Mouse (Mus musculus) CD4-positive helper T cell, adult 2 months (primary cell): ENCODE results near the gene Tet2.
"Not testable (repeated sequence)": the region's sequence is repeated elsewhere in the genome, so short reads cannot be mapped to it uniquely, and the experiment has no call there.

Experiments used
- DNase-seq: peaks from one replicate; pipeline ENCODE4 v3.0.0-alpha.2; 2012; ENCODE audit warnings: low read depth, missing footprints, low spot score

Gene Tet2

DNA sequence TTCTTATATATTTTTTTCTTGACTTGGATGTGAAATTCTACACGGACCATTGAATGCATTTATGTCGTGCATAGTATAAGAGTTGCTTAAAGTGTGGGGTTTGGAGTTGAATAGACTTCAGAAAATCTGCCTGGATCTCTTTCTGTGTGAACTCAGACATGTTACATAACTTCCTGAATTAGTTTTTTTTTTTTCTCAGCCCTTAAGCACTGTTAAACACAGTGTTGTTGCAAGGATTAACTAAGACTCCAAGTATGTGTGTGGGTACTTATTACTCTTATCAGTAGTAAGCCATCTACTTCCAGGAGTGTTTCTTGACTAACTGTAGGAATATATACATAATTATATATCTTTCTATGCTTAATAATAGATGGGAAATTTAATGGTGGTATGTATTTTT, 3.7 kb upstream of the Tet2 start:
- DNase-seq = no peak

DNA sequence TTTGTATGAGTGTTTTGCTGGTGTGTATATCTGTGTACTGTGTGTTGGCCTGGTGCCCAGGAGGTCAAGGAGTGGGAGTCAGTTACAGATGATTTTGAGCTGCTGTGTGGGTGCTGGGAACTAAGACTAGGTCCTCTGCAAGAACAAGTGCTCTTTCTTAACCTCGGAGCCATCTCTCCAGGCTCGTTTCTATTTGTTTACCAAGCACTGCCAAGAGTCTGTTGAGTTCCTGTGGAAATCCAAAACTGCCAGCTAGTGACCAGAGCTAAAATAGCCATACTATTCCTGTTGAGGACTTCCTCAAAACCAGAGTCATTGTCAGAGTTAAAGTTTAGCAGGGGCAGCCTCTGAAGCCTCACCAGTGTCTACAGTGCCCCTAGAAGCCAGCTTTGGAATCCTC, 1.9 kb upstream of the Tet2 start:
- no peak for DNase-seq

DNA sequence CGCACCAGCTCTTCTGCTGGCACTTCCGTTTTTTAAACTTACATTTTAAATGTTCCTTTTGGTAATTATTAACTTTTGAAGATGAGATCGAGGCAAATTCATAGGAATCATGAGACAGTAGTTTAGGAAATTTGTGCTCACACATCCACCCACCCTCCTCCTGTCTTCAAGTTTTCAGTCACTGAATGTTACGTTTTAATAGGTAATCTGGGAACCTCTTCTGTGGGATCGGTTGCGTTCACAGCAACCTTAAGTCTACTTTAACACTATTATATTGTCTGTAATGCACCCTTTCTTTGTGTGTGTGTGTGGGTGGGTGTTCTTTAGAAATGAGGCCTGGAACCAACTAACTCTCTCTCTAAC, 346 bp upstream of the Tet2 start:
- no peak for DNase-seq

DNA sequence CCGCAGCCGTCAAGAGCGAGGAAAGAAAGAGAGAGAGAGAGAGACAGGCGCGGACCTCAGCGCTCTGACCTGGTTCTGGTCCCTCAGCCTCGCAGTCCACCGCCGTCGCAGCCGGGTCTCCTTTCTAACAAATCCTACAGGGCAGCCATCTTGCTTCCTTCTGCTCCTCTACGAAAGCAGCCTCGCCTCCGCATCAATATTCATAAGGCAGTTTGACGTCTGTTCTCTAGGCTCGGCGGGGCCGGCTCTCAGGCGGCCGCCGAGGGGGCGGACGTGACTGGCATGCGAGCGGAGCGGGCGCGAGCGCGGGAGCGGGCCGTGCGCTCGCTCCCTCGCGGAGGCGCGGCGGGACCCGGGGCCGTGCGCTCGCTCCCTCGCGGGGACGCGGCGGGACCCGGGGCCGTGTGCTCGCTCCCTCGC, 798 bp downstream of the Tet2 start:
- peak; percentile 94 for DNase-seq

DNA sequence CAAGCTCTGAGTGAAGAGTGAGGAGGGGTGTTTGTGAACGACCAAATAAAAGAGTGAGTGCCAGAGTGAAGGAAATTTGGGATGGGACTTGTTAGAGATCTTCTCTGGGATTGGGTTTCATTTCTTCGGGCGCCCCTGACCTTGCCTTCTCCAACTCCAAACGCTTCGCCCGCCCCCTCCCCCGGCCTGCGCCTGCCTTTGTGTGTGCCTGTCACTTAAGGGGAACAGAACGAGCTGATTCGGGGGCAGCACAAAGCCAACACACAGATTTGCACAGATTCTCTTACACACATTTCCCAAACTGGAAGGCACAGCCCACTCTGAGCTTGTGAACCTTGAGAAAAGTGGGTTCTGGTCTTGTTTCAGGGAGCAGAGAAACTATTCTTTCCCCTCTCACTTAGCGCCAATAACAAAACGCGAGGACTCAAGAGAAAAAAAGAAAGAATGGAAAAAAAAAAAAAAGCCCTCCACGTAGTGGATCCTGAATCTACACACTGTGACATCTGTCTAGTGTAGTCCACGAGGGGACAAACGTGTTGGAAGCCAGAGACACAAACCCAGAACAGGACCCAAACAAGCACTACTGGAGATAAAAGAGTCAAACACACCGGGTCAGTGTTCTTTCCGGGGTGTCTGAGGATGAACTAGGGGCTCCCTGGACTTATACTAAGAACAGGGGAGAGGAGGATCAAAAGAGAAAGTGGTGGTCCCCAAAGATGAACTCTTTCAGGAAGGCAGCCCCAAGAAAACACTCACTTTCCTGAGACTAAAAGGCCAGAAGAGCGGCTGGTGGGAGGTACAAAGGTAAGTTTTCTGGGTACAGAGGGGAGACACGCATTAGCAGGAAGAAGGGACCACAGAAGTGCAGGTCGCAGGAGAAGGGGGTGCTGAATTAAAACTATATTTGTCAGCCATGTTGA, 1.6 kb downstream of the Tet2 start:
- DNase-seq = peak; percentile 38

DNA sequence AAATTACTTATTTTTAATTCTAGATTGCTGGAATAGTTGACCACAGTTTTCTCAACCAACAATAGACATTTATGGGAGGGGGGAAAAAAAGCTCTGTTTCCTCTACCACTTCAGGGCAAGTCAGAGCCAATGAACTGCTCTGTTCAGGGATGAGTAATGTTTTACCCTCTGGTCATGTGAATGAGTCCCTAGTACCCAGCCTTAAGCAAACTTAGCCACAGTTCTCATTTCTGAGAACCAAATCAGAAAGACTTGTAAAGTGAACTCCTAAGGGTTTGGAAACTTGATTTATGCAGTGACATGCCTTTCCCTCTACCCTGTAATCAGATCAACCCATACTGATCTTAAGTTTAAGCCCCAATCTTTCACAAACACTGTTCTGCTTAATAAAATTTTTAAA, 2.9 kb downstream of the Tet2 start:
- no peak for DNase-seq

DNA sequence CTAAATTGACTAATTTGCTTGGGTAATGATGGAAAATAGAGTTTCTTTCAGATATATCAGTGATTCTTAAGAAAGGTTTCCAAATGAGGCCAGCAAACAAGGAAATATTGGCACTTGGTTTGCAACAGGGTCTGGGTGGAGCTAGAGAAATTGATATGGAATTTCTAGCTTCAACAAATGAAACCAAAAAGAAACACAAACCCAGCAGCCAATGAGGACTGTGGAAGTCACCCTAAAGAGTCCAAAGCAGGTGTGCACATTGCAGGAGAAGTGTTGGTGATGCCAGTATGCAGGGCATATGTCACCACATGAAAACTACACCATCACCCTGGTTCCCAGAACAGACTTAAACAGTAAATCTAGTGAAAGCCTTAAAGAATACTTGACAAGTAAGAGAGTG, 3.9 kb downstream of the Tet2 start:
- DNase-seq = no peak

DNA sequence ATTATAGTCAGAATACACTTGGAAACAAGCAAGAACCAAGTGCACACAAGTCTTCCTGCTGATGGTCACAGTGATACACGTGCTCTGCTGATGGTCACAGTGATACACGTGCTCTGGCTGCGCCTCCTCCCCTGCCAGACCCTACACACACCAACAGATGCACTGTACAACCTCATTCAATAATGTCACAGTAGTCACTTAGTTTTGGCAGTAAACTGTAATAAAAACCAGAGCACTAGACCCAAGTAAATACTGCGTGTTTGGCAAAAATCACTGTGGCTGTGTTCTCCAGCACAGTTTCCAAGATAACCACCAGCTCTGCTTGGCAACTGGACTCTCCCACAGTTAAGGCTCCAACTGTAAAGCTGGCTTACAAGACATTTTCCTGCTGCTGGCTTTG, 4.9 kb downstream of the Tet2 start:
- DNase-seq = no peak

DNA sequence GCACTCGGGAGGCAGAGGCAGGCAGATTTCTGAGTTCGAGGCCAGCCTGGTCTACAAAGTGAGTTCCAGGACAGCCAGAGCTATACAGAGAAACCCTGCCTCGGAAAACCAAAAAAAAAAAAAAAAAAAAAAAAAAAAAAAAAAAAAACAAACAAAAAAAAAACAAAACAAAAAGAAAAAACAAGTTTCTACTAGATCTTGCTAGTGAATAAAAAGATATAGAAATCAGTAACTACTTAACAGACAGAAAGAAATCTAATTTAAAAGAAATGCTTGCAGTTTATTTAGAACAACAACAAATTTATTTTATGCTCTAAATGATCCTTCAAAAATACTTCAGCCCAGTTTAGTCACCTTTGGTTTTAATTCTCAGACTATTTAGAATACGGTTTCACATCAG, 6.4 kb downstream of the Tet2 start:
- not testable (repeated sequence) for DNase-seq

DNA sequence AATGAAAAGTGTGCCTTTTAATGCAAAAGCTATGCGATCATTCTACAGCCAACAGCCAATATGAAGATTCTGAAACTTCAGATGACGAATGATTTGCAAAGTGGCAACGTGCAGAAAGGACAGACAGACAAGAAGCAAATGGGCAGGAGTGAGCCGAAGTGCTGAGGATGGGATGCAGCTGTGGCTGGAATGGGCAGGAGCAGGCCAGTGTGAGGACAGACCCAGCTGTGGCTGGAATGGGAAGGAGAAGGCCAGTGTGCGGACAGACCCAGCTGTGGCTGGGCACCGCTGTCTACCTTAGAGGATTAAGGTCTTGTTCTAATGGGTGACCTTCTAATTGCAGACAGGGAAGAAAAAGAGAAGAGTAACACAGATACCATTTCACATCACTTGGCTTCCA, 9.3 kb downstream of the Tet2 start:
- DNase-seq = no peak

DNA sequence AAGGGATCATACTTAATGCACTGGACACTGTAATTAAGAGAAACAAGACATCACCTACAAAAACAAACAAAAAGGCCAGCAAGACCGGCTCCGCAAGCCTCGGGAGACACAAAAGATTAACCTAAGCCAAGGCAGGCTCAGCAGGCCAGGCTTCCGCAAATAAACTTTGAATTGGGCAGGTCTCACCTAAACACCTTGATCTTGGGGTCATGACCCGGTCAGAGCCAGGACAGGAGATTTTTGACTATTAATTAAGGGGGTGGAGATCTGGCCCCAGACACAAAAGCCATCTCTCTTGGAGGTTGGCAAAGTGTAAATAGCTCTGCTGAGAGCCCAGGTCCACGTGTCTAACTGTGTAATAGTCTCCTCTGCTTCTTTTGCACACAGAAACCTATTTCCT, 10.9 kb downstream of the Tet2 start:
- no peak for DNase-seq

DNA sequence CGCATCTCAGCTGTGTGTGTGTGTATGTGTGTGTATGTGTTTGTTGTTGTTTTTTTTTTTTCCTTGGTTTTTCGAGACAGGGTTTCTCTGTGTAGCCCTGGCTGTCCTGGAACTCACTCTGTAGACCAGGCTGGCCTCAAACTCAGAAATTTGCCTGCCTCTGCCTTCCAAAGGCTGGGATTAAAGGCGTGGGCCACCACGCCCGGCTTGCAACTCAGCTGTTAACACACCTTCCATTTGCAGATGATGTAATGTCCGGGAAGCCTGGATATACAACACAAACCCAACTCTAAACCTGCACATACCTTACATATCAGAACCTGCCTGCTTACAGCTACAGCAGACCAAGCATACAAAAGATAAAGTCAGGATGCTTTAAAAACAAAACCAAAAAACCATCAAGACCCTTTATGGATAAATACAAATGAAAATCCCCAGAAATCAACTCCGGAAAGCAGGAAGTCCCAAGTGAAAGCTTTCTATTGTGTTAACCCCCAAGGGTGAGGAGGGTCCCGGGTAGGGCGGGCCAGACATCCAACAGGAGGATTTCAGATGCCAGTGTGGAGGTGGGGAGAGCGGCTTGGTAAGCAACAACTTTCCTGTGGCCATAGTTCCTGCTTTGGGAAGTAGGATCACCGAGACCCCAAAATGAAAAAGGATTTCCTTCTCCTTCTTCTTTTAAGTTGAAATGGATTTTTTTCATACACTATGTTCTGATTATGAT, 11.5 kb downstream of the Tet2 start:
- DNase-seq = no peak

DNA sequence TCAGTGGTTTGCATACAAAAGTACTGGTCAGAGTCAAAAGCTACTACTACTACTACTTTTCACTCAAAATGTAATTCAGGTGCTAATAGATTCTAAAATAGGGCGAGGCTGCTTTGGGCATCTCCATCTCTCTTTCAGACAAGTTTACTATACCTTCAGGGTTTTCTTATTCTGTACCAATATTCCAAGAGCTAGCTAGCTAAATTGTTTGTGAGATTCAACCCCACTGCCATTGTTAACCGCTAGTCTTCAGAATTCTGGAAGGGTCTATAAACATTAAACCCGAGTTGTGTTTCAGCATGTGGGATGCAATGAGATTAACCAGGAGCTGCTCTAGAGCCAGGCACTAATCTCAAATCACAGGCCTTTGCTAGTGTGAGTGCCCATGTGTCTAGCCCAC, 12.1 kb downstream of the Tet2 start:
- DNase-seq = no peak

DNA sequence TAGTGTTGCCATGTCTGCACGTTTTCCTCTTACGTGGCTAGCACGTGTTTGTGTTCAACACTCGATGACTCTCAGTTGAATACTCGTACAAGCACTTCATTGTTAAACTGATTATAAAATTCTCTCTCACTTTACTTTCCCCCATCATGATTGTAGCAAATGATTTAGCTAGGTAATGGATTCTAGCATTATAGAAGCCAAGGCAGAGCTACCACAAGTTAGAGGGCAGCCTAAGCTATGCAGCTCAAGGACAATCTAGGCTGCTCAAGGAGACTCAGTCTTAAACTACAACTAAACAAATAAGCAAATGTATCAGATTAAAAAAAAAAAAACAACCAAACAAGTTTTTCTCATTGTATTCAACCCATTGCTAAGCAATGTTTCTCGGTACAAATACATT, 12.7 kb downstream of the Tet2 start:
- no peak for DNase-seq

DNA sequence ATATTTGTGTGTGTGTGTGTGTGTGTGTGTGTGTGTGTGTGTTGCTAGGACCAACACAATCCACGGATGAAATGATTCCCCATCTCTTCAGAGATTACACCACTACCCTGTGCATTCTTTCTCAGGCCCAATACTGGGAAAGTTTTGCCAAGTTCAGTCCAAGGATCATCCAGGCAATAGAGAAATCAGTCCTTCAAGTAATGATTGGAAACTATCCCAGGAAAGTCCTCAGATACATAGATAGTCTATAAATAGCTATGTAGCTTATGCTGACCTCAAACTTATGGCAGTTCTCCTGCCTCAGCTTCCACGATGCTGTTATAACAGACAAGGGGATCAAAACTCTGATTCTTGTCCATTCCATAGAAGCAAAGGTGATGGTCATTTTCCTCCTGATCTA, 13.8 kb downstream of the Tet2 start:
- DNase-seq = no peak

DNA sequence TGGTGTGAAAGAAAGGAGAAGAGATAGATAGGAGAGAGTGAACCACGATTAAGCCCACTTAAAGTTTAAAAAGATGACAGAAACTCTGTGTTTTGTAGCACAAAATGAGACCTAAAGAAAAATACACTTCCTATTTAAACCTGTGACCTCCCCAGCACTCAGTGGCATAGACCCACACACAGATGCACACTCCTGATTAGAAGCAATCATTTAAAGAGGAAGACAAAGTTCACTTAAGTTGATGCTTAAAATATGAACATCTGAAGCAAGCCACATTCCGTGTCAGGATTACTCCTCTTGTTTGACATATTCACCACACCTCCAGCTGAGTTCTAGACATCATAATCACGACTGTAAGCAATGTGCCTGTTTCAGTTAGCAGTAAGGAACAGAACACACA, 14.3 kb downstream of the Tet2 start:
- no peak for DNase-seq

DNA sequence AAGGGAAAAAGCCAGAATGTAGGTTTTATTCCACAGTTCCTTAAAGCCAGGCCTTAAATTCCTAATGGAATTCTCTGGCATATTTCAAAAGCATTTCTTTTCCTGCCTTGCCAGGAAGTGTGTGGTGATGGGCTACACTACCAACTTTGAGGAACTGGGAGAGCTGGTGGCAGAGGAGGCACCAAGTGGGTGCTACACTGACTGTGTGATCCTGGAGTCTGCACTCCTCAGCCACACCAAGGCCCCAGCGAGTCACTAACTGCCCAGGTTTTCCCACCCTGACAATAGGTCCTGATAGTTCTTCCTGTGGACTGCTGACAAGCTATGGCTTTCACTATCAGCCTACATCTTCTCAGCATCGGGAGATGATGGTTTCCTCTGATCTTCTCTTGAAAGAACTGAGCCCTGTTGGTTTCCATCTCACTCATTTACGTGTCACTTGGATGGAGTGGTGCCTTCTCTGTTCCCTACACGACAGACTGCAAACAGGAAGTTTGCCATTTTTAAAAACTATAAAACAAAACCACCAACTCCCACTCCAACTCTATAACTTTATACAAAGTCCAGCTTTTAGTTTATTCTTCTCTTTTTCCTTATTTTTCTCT, 18.7 kb downstream of the Tet2 start:
- peak; percentile 37 for DNase-seq

DNA sequence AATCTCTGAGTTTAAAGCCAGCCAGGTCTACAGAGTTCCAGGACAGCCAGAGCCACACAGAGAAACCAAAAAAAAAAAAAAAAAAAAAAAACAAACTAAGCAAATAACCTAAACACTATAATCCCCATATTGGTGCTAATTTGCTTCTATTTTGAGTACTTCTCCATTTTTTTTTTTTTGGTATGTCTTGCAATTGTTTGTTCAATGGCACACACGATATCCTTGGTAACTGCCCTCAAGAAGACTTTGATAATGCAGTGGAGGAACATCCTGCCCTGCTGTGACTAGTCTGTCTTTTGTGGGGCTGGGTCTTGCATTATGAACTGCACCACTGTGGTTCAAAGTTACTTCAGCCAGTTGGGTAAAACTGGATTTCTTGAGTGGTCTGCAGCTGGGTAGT, 19.4 kb downstream of the Tet2 start:
- no peak for DNase-seq

DNA sequence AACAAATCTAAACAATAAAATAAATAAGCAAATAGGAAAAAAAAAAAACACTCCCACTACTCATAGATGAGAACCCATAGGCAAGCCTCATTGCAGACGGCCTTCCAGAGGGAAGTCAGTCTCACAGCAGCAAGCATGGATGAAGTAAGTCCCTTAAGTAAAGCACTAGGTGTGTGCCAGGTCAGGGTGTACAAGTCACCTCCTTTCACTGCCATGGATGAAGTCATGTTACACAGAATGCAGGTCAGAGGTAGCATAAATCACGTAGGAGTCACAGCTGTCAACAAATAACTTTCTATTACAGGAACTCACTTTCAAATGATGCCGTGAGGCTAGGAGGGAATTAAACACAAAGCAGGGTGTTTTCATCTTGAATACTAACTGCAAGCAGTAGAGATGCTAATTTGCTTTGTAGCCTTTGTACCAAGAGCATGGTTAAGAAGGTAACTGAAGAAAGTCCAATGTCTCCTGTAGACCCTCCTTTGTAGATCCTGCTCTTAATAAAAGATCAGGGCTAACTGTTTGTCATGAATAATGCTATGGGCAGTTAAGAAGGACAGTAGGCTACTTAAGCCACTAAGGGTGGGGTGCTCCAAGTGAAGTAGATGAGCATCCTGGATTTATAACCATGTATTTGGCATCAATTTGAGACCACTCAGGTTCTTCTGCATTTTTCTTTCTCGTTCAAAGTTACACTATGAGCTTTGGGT, 20.4 kb downstream of the Tet2 start:
- DNase-seq = no peak

DNA sequence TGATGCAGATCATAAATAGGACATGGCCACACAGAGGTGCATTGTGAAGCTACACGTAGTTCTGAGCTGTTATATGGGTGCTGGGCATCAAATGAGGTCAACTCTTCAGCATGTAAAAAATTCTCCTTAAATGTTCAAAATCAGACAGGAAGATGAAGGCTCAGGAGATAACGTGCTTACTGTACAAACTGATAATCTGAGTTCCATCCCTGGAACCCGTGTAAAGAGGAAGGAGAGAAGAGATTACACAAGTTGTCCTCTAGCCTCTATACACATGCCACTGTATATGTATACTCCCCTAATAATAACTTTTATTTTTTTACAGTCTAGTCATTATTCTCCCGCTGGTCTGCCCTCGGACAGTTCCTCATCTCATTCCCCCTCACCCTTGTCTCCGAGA, 21.7 kb downstream of the Tet2 start:
- no peak for DNase-seq

DNA sequence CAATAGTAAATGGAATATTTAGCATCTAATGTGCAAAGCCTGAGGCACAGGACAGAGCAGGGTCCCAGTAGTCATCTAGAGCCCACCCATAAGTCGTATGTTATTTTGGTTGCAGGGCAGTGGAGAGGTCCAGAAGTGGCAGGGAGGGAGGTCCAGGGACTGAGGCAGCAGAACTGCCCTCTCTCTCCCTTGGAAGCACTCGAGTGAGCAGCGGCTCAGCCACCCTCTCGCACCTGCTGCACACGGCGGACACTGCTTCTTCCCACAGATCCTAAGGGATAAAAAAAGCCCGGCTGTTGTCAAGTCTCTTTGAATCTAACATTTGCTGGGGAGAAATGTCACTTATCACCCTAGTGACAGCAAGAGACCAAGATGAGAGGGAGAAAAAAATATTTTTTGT, 22.6 kb downstream of the Tet2 start:
- DNase-seq = no peak

DNA sequence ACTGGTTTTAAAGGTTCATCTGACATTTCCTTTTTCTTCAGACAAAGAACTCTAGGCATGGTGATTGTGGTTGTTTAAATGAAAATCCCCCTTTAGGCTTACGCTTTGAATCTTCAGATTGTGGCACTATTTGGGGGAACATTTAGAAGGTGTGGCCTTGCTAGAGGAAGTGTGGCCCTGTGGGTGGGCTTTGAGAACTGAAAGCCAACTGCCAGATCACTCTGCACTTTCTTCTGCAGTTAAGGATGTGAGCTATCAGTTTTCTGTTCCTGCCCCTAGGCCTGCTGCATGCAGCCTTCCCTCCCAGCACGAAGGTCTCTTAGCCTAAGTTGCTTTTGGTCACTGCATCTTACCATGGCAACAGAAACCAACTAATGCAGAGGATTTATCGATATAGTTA, 26.1 kb downstream of the Tet2 start:
- no peak for DNase-seq
